Mouse (Mus musculus): ENCODE data around the gene Fbxl4. TPM values are rescaled to one million over a fixed set of nuclear protein-coding genes. Genes with fewer than 3 reads are reported as not detected.

Fbxl4 gene
- 21.8 TPM for polyA plus RNA-seq (2017; shearing (Covaris generic))

DNA sequence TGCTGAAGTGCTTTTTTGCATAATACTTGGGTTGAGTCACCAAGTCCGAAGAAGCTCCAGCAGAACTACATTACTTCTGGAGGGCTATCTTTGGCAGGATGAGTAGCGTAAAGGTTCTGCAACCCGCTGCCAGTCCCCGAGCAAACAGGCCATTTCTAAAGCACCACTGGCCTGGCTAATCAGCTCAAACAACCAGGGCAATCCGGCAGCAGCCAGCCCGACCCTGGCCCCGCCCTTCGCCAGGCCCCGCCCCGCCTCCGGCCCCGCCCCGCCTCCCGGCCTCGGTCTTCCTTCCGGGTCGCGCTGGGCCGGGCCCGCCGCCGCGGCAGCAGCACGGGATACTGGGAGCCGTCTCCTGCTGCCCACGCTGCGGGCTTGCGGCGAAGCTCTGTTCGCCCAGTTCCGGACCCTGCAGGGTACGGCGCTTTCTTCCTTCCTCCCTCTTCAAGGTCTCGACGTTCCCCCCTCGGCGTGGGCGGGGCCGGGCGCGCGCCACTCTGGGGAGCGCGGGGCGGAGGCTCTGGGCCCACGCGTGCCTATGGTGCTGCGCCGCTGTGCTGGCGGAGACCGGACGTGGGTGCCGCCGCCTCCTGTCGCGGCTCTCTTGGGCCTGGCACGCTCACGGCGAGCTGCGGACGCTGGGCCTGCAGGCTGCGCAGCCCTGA, at the start of gene Fbxl4:
Gene Fbxl4, plus strand, starts transcription at position 278 of the 665 bp plus-strand sequence.

Other genes with a start within 250 kb of the Fbxl4 start
- gene Pou3f2, start 130.8 kb downstream of the Fbxl4 start, polyA plus RNA-seq (2017; shearing (Covaris generic)), result not detected